Mouse (Mus musculus) stomach, embryonic 14.5 days (tissue): Measurements from ENCODE around the gene Nrp1. TPM values are rescaled to one million over a fixed set of nuclear protein-coding genes. Genes with fewer than 3 reads are reported as not detected.

Source experiments
- ATAC-seq: fragments of 200-750 bp; cut with Nextera tagmentation; 2 replicates; pipeline ENCODE4 v1.8.0; 2017; ENCODE audit warnings: low read depth, moderate TSS enrichment; ENCODE audit not compliant: insufficient number of reproducible peaks, insufficient read depth, low FRiP score
- H3K27ac ChIP-seq: fragments of 300-500 bp; sonication (generic); 2 replicates; pipeline ENCODE4 v1.5.1; 2014; ENCODE audit warnings: mild to moderate bottlenecking, low read length, moderate library complexity, mixed read lengths
- H3K27me3 ChIP-seq: fragments of 300-500 bp; sonication (generic); 2 replicates; pipeline ENCODE4 v1.6.1; 2014; ENCODE audit warnings: low read length, control low read depth, mixed read lengths; ENCODE audit not compliant: control insufficient read depth, insufficient read depth
- H3K36me3 ChIP-seq: fragments of 300-500 bp; sonication (generic); 2 replicates; pipeline ENCODE4 v1.6.1; 2014; ENCODE audit warnings: mild to moderate bottlenecking, control low read depth, low read length, moderate library complexity, mixed read lengths; ENCODE audit not compliant: control insufficient read depth, insufficient read depth
- H3K4me1 ChIP-seq: fragments of 300-500 bp; sonication (generic); 2 replicates; pipeline ENCODE4 v1.6.1; 2014; ENCODE audit warnings: low read length, control low read depth, mixed read lengths; ENCODE audit not compliant: control insufficient read depth, insufficient read depth
- H3K4me2 ChIP-seq: fragments of 300-500 bp; sonication (generic); replicated peaks from 2 replicates; pipeline ENCODE4 v1.6.1; 2014; ENCODE audit warnings: low read depth, low read length, control low read depth
- H3K4me3 ChIP-seq: fragments of 300-500 bp; sonication (generic); 2 replicates; pipeline ENCODE4 v1.5.1; 2014; ENCODE audit warnings: low read depth, low read length, control low read depth
- H3K9ac ChIP-seq: fragments of 300-500 bp; sonication (generic); replicated peaks from 2 replicates; pipeline ENCODE4 v1.6.1; 2014; ENCODE audit warnings: low read depth, mild to moderate bottlenecking, control low read depth, low read length, moderate library complexity, mixed read lengths
- H3K9me3 ChIP-seq: fragments of 300-500 bp; sonication (generic); 2 replicates; pipeline ENCODE4 v1.6.1; 2016; ENCODE audit warnings: low read depth, low read length, control low read depth; ENCODE audit not compliant: control insufficient read depth
- WGBS: fragments of 180-500 bp; shearing (Covaris S2); extraction: QIAGEN DNeasy Blood & Tissue Kit; methylation state at CpG from one replicate; pipeline ENCODE4 v1.1.7; 2014; 5-methylcytosine and 5-hydroxymethylcytosine counted together
- polyA plus RNA-seq: library from polyadenylated mRNA; unstranded; fragments of >200 nt; fragmentation: Nextera tagmentation; extraction: Ambion mirVana; gene quantifications from 2 replicates; pipeline ENCODE4 v1.2.1, GENCODE M21; 2014

Gene Nrp1
- polyA plus RNA-seq, 1 experiment from 2014 or later: 62.2 TPM

DNA sequence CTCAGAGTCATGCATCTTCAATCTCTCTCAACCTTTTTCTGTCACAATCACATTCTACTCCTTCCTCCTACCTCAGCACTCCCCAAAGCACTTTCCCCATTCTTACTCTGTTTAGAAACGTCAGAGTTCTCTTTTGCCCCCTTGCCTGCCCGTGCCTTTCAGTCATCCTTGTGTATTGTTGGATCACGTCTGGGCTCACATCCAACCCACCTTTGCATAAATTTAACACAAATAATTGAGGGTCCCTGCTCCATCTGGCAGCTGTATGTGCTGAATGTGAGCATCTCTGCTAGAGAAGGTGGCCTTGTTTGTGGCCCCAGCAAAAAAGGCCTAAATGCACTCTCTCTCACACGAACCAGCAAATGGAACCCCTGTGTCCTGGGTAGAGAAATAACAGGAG, 16.9 kb downstream of the Nrp1 start:
- no peak overlapping the region for H3K4me2 ChIP-seq
- no peaks in the 10 kb centered on the region for H3K27me3 ChIP-seq
- WGBS: 35% methylated on average over 4 of the region's 4 CpGs
- H3K9me3 ChIP-seq: no peaks in the 10 kb centered on the region
- ATAC-seq: no peak
- no peak overlapping the region for H3K4me3 ChIP-seq
- H3K9ac ChIP-seq: no peak overlapping the region
- no peaks in the 10 kb centered on the region; the same call in 1 of the 2 replicates for H3K36me3 ChIP-seq
- H3K4me1 ChIP-seq: peaks cover 9% of the 10 kb centered on the region; the same call in 1 of the 2 replicates
- H3K27ac ChIP-seq: no peak overlapping the region

DNA sequence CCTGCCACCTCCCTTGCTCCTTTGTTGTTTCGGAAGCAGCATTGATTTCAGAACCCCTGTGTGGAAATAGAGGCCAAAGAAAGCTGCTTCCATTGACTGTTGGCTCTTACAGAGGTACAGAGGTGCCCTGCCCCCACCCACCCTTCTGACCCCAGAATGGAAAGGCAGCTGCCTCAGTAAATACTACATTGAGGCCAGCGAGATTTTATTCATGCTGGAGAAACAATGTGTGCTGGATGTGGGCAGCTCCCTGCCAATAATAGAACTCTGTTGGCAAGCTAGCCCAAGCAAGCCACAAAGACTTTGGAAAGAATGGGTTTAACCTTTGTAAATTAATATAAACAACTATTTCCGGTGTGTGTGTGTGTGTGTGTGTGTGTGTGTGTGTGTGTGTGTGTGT, 24.8 kb downstream of the Nrp1 start:
- H3K27me3 ChIP-seq: no peaks in the 10 kb centered on the region
- H3K9ac ChIP-seq: no peak overlapping the region
- no peak overlapping the region for H3K4me3 ChIP-seq
- no peak for ATAC-seq
- 32% methylated on average over 3 of the region's 3 CpGs for WGBS
- no peak overlapping the region for H3K4me2 ChIP-seq
- no peak overlapping the region for H3K27ac ChIP-seq
- no peaks in the 10 kb centered on the region for H3K4me1 ChIP-seq
- no peaks in the 10 kb centered on the region for H3K36me3 ChIP-seq
- H3K9me3 ChIP-seq: no peaks in the 10 kb centered on the region

- Histone ChIP-seq H3K27me3 (no peaks in the 10 kb centered on the region), H3K9me3 (no peaks in the 10 kb centered on the region), H3K4me3 (no peak overlapping the region), H3K27ac (no peak overlapping the region), H3K36me3 (no peaks in the 10 kb centered on the region), H3K4me1 (no peaks in the 10 kb centered on the region), H3K4me2 (no peak overlapping the region), H3K9ac (no peak overlapping the region)
- WGBS: 64% methylated on average over 2 of the region's 2 CpGs
- no peak for ATAC-seq
Measured at GRCm38 (mm10) chr8:128384366-128384765, 26.0 kb downstream of the Nrp1 start.

DNA sequence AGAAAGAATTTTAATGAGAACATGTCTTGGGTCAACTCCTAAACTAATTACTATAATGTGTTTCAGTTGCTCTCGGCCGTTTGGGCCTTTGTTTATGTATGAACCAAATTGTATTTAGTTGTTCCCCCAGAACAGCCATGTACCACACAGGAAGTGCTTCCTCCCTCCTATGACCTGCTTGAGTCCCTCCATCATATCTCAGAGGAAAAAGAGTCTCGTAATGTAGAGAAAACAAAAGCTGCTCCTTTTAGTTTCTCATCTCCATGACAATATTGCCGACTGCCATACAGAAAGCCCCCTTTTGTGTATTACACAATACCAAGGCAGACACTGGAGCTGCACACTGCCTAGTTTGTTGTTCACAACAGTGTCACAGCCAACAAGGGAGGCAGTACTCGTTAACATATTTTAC, 26.5 kb downstream of the Nrp1 start:
- H3K27ac ChIP-seq: no peak overlapping the region
- 60% methylated on average over 5 of the region's 5 CpGs for WGBS
- no peaks in the 10 kb centered on the region for H3K4me1 ChIP-seq
- H3K27me3 ChIP-seq: no peaks in the 10 kb centered on the region
- H3K4me2 ChIP-seq: no peak overlapping the region
- ATAC-seq: no peak
- no peaks in the 10 kb centered on the region for H3K9me3 ChIP-seq
- no peak overlapping the region for H3K9ac ChIP-seq
- no peak overlapping the region for H3K4me3 ChIP-seq
- H3K36me3 ChIP-seq: no peaks in the 10 kb centered on the region

DNA sequence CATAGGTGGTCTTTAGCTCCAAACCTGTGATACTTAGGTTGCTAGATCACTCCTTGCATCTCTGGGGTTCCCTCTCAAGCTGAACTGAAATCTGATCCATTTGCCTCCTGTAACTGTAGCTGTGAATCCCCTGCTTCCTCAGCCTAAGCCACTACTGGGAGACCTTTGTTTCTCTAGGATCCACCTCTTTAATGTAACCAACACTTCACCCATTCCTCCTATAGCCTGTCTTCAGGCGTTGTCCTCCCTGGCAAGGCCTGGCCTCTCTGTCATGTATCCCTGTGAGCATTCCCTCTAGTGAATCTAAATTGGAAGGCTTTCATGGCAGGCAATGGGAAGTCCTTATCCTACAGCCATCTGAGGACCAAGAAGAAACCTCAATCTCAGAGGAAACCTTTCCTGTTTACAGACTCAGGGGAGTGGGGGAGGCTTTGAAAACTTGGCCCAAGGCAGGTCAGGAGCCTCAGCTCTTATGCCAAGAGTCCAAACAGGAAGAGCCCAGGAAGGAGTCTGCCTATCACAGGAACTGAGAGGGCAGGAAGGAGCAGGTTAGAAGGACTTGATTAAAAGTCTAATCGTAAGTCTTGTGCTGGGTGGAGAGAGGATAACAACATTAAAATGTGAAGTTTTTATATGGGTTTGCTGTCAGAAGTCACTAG, 28.7 kb downstream of the Nrp1 start:
- no peak overlapping the region for H3K4me3 ChIP-seq
- H3K27ac ChIP-seq: no peak overlapping the region

GRCm38 (mm10) chr8:128390759-128391158, 32.4 kb downstream of the Nrp1 start:
- no peak overlapping the region for H3K4me2 ChIP-seq
- no peaks in the 10 kb centered on the region for H3K4me1 ChIP-seq
- H3K9me3 ChIP-seq: no peaks in the 10 kb centered on the region
- no peak overlapping the region for H3K9ac ChIP-seq
- H3K27ac ChIP-seq: no peak overlapping the region
- H3K27me3 ChIP-seq: no peaks in the 10 kb centered on the region
- ATAC-seq: no peak
- no peak overlapping the region for H3K4me3 ChIP-seq
- H3K36me3 ChIP-seq: no peaks in the 10 kb centered on the region

More for the DNA sequence above, 28.7 kb downstream of the Nrp1 start:
- no peak for ATAC-seq
- H3K27me3 ChIP-seq: no peaks in the 10 kb centered on the region
- no peak overlapping the region for H3K9ac ChIP-seq
- no peak overlapping the region for H3K4me2 ChIP-seq
- 51% methylated on average over 2 of the region's 2 CpGs for WGBS
- no peaks in the 10 kb centered on the region for H3K4me1 ChIP-seq
- H3K36me3 ChIP-seq: no peaks in the 10 kb centered on the region
- no peaks in the 10 kb centered on the region for H3K9me3 ChIP-seq

- H3K27ac ChIP-seq: no peak overlapping the region
- no peak for ATAC-seq
- no peaks in the 10 kb centered on the region for H3K36me3 ChIP-seq
- no peaks in the 10 kb centered on the region for H3K9me3 ChIP-seq
- 80% methylated on average over 4 of the region's 4 CpGs for WGBS
- no peaks in the 10 kb centered on the region for H3K27me3 ChIP-seq
- no peak overlapping the region for H3K4me2 ChIP-seq
- H3K4me1 ChIP-seq: no peaks in the 10 kb centered on the region
- no peak overlapping the region for H3K4me3 ChIP-seq
- H3K9ac ChIP-seq: no peak overlapping the region
Measured at GRCm38 (mm10) chr8:128391182-128391760, 32.9 kb downstream of the Nrp1 start.

DNA sequence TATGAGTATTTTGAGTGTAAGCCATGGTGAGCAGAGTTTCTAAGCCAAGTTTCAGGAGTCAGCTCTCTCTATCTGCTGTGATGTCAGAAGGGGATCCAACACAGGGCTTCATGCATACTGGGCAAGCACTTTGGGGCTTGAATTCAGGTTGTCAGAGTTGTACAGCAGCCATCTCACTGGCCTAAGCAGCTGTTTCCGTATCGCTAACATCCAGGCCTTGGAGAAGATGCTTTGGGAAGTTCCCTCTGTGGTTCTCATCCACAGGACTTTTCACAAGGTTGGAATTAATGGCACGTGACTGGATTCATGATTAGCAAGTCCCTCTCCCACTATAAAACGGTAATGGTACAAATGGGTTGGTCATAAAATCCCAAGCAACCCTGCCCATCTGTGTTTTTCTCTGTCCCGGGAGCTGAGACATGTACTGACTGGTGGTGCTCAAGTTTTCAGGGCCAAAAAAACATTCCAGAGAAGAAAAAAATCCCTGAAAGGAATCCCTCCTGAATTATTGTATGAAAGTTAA, 36.3 kb downstream of the Nrp1 start:
- Histone ChIP-seq H3K4me1 (0 out of 2 replicates have a peak, but pooled peaks cover 4% of the 10 kb centered on the region), H3K36me3 (no peaks in the 10 kb centered on the region), H3K27ac (no peak overlapping the region), H3K9me3 (no peaks in the 10 kb centered on the region), H3K4me2 (no peak overlapping the region), H3K9ac (no peak overlapping the region), H3K27me3 (no peaks in the 10 kb centered on the region), H3K4me3 (no peak overlapping the region)
- WGBS: 78% methylated on average over 5 of the region's 5 CpGs
- no peak for ATAC-seq
